Mouse (Mus musculus) G1E-ER4 (cell line): Measurements from ENCODE around the gene 5730522E02Rik. TPM values are rescaled to one million over a fixed set of nuclear protein-coding genes. Genes with fewer than 3 reads are reported as not detected.

Experiments used
- GATA1 ChIP-seq: IDR thresholded peaks from one replicate; pipeline ENCODE4 v1.8.0; 2012; ENCODE audit warnings: low read length, inconsistent platforms
- polyA plus RNA-seq: library from polyadenylated mRNA; stranded (reverse); fragments of >175 nt; gene quantifications from 2 replicates; pipeline ENCODE4 v1.2.3, GENCODE M21; 2012

The 5730522E02Rik gene
- polyA plus RNA-seq, 1 experiment: not detected

GRCm38 (mm10) chr11:25702791-25703190, 507.8 kb downstream of the 5730522E02Rik start:
- TF ChIP-seq GATA1: no peak

DNA sequence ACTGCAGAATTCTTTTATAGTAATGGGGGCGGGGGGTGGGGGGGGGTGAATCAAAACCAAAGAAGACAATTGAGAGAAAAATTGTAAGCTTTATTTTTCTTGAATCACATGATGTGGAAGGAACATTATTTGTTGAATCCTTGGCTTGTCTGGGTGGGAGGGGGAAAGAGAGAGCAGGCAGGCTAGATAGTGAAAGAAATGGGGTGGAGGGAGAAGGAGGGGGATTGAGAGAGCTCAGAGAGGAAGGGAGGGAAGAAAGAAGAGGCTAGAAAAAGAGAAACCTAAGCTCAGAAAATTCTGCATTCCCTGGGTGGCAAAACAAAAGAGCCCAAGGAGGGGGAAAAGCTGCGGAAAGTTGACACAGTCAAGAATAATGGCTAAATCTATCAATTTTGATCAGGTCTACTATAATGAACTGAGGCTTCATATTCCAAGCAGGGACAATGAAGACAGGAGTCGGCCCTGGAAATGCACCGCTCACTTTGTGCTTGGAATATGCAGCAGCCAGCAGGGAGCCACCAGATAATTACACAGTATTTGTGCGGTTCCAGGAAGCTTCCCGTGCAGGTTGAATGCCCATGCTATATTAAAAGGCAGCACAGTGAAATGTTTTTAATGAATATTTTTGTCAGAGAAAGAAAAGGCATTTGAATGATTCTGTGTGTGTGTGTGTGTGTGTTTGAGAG, 512.9 kb downstream of the 5730522E02Rik start:
- TF ChIP-seq GATA1: no peak

- no peak for TF ChIP-seq GATA1
Measured at GRCm38 (mm10) chr11:25696168-25696567, 514.4 kb downstream of the 5730522E02Rik start.

DNA sequence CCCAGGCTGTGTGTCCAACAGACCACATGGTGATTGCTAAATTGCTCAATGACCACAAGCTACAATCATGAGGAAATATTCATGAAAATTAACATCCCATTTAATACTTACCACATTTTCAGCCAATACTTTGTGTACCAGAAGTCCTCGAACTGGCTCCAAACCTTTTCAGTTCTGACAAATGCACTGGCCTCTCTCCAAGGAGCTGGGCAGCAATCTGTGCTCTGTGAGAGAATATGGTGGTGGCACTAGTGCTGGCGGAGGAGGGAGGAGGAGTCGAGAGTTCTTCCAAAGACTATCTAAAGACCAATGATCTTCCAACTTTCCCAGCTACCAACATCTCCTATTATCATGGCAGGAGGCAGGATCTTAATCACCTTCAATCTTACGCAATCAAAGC, 525.8 kb downstream of the 5730522E02Rik start:
- TF ChIP-seq GATA1: no peak

- TF ChIP-seq GATA1: no peak
Measured at GRCm38 (mm10) chr11:25679856-25680255, 530.7 kb downstream of the 5730522E02Rik start.

- no peak for TF ChIP-seq GATA1
Measured at GRCm38 (mm10) chr11:25674194-25674593, 536.4 kb downstream of the 5730522E02Rik start.

- TF ChIP-seq GATA1: no peak
Measured at GRCm38 (mm10) chr11:25670018-25670417, 540.5 kb downstream of the 5730522E02Rik start.

- TF ChIP-seq GATA1: no peak
Measured at GRCm38 (mm10) chr11:25664562-25665104, 545.9 kb downstream of the 5730522E02Rik start.

GRCm38 (mm10) chr11:25646282-25646681, 564.3 kb downstream of the 5730522E02Rik start:
- no peak for TF ChIP-seq GATA1

GRCm38 (mm10) chr11:25644767-25645622, 565.6 kb downstream of the 5730522E02Rik start:
- TF ChIP-seq GATA1: no peak

GRCm38 (mm10) chr11:25606886-25607285, 603.7 kb downstream of the 5730522E02Rik start:
- TF ChIP-seq GATA1: no peak

DNA sequence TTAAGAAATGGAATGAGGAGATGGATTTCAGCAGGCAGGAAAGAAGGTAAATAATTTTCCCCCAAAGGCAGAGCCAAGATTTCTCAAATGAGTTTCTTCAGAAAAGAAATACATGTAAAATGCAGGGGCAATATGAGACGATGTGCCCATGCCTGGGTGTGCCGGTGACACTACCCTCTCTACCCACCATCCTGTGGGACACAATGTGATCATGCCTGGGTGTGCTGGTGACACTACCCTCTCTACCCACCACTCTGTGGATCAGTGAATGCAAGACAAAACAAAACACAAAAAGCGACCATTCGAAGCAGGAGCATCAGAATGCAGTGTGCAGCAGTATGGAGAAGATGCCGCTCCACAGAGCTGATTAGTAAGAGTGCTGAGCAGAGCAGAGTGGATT, 610.5 kb downstream of the 5730522E02Rik start:
- no peak for TF ChIP-seq GATA1

GRCm38 (mm10) chr11:25595303-25595702, 615.3 kb downstream of the 5730522E02Rik start:
- no peak for TF ChIP-seq GATA1

GRCm38 (mm10) chr11:25594780-25595179, 615.8 kb downstream of the 5730522E02Rik start:
- TF ChIP-seq GATA1: no peak

- no peak for TF ChIP-seq GATA1
Measured at GRCm38 (mm10) chr11:25592268-25592667, 618.3 kb downstream of the 5730522E02Rik start.

GRCm38 (mm10) chr11:25590215-25590614, 620.3 kb downstream of the 5730522E02Rik start:
- TF ChIP-seq GATA1: no peak
